Mouse (Mus musculus) stomach, postnatal 0 days (tissue): ENCODE results near the gene Oxa1l. TPM values are rescaled to one million over a fixed set of nuclear protein-coding genes. Genes with fewer than 3 reads are reported as not detected.
A peak's percentile ranks its signal among the peaks of the same experiment; 100 is the strongest.

ENCODE experiments used
- ATAC-seq: fragments of 200-750 bp; cut with Nextera tagmentation; 2 replicates; pipeline ENCODE4 v1.8.0; 2017; ENCODE audit not compliant: low FRiP score, low TSS enrichment
- DNase-seq: peaks from one replicate; pipeline ENCODE4 v3.0.0-alpha.2; 2016; ENCODE audit warnings: low spot score
- H3K27ac ChIP-seq: fragments of 300-500 bp; sonication (generic); replicated peaks from 2 replicates; pipeline ENCODE4 v1.5.1; 2014; ENCODE audit warnings: mild to moderate bottlenecking, control low read depth
- H3K27me3 ChIP-seq: fragments of 300-500 bp; sonication (generic); 2 replicates; pipeline ENCODE4 v1.6.1; 2014; ENCODE audit warnings: low read length; ENCODE audit not compliant: control insufficient read depth, insufficient read depth
- H3K36me3 ChIP-seq: fragments of 300-500 bp; sonication (generic); 2 replicates; pipeline ENCODE4 v1.6.1; 2014; ENCODE audit warnings: low read length, mixed read lengths; ENCODE audit not compliant: control insufficient read depth, insufficient read depth
- H3K4me1 ChIP-seq: fragments of 300-500 bp; sonication (generic); replicated peaks from 2 replicates; pipeline ENCODE4 v1.6.1; 2014; ENCODE audit warnings: antibody characterized with exemption; ENCODE audit not compliant: control insufficient read depth, insufficient read depth
- H3K4me2 ChIP-seq: fragments of 300-500 bp; sonication (generic); replicated peaks from 2 replicates; pipeline ENCODE4 v1.6.1; 2014; ENCODE audit warnings: low read depth, mild to moderate bottlenecking, control low read depth, moderate library complexity
- H3K4me3 ChIP-seq: fragments of 300-500 bp; sonication (generic); 2 replicates; pipeline ENCODE4 v1.5.1; 2014; ENCODE audit warnings: low read depth, low read length, control low read depth
- H3K9ac ChIP-seq: fragments of 300-500 bp; sonication (generic); 2 replicates; pipeline ENCODE4 v1.6.1; 2014; ENCODE audit warnings: mild to moderate bottlenecking, low read length, control low read depth, mixed read lengths
- H3K9me3 ChIP-seq: fragments of 300-500 bp; sonication (generic); 2 replicates; pipeline ENCODE4 v1.6.1; 2016; ENCODE audit warnings: low read length; ENCODE audit not compliant: control insufficient read depth
- CTCF ChIP-seq: IDR thresholded peaks from 2 replicates; pipeline ENCODE4 v1.5.1; 2016; ENCODE audit warnings: antibody characterized with exemption, low read depth, mild to moderate bottlenecking, moderate library complexity
- EP300 ChIP-seq: optimal IDR thresholded peaks from 2 replicates; pipeline ENCODE3; 2016; ENCODE audit warnings: antibody characterized with exemption
- WGBS: fragments of 180-500 bp; shearing (Covaris S2); extraction: QIAGEN DNeasy Blood & Tissue Kit; methylation state at CpG from one replicate; pipeline ENCODE4 v1.1.7; 2014; 5-methylcytosine and 5-hydroxymethylcytosine counted together
- polyA plus RNA-seq: library from polyadenylated mRNA; unstranded; fragments of >200 nt; fragmentation: Nextera tagmentation; extraction: Ambion mirVana; gene quantifications from 2 replicates; pipeline ENCODE4 v1.2.1, GENCODE M21; 2015

Gene Oxa1l
- 30.5 and 31.7 TPM in 2 replicates for polyA plus RNA-seq

DNA sequence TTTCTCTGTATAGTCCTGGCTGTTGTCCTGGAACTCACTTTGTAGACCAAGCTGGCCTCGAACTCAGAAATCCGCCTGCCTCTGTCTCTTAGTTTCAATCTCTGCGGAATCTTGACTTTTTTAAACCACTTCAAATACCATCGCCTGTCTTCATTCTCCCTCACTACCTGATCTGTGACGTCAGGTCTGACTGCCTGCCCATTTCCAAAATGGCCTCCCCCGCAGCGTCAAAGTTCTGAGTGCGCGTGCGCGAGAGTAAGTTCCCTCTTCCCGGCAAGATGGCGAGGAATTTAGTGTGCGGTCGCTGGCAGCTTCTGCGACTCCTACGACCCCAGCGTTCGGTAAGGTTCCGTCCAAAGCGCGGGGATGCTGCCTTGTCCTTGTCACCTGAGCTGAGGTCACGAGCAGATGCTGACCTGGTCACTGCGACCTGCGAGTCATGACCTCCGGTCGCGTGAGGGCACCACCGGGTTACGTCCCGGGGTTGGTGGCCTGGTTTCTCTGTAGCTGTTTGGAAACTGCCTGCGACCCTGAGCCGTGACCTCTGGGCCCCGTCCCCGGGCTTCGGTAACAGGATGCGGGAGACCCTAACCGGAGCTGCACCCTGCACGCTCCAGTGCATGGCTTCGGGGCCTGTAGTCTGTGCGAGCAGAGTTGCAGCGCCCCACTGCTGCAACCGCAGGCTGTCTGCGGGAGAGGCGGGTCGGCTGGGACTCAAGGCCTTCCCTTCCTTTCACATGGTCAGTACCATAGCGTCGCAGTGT is at the start of gene Oxa1l:
Gene Oxa1l (plus strand): TSS at position 258 of the 764 bp plus-strand sequence.
- Histone ChIP-seq H3K27me3 (no peaks in the 10 kb centered on the region), H3K4me2 (peak within 1 kb of the TSS; percentile 68), H3K9me3 (no peaks in the 10 kb centered on the region), H3K36me3 (0 out of 2 replicates have a peak, but pooled peaks cover 7% of the 10 kb centered on the region), H3K9ac (peak within 1 kb of the TSS; percentile 94), H3K27ac (peak within 1 kb of the TSS; percentile 84), H3K4me3 (peak within 1 kb of the TSS; percentile 89), H3K4me1 (no peaks in the 10 kb centered on the region)
- under 1% methylated on average over 48 of the region's 48 CpGs for WGBS
- ATAC-seq, result peak; percentile 84
- DNase-seq, result peak; percentile 93
- TF ChIP-seq EP300 (no peak), CTCF (peak; percentile 58)

- H3K4me2 ChIP-seq, result no peak overlapping the region
- no peak overlapping the region for H3K9ac ChIP-seq
- H3K36me3 ChIP-seq, result no peaks in the 10 kb centered on the region
- no peak for DNase-seq
- H3K4me1 ChIP-seq, result no peaks in the 10 kb centered on the region
- H3K27ac ChIP-seq, result no peak overlapping the region
- no peaks in the 10 kb centered on the region for H3K27me3 ChIP-seq
- WGBS, result 27% methylated on average over 3 of the region's 3 CpGs
- ATAC-seq, result no peak
- no peak overlapping the region for H3K4me3 ChIP-seq
- no peaks in the 10 kb centered on the region for H3K9me3 ChIP-seq
- TF ChIP-seq EP300, result no peak
- no peak for TF ChIP-seq CTCF
Measured at GRCm38 (mm10) chr14:54311763-54312162, 48.9 kb upstream of the Oxa1l start.

- H3K27me3 ChIP-seq, result no peaks in the 10 kb centered on the region
- WGBS, result 68% methylated on average over 18 of the region's 18 CpGs
- H3K9ac ChIP-seq, result no peak overlapping the region
- H3K4me2 ChIP-seq, result no peak overlapping the region
- H3K4me1 ChIP-seq, result no peaks in the 10 kb centered on the region
- ATAC-seq (no peak), DNase-seq (no peak)
- TF ChIP-seq EP300 (no peak), CTCF (no peak)
- no peak overlapping the region for H3K27ac ChIP-seq
- no peaks in the 10 kb centered on the region for H3K36me3 ChIP-seq
- H3K9me3 ChIP-seq, result no peaks in the 10 kb centered on the region
- no peak overlapping the region for H3K4me3 ChIP-seq
Measured at GRCm38 (mm10) chr14:54321556-54322376, 38.9 kb upstream of the Oxa1l start.

DNA sequence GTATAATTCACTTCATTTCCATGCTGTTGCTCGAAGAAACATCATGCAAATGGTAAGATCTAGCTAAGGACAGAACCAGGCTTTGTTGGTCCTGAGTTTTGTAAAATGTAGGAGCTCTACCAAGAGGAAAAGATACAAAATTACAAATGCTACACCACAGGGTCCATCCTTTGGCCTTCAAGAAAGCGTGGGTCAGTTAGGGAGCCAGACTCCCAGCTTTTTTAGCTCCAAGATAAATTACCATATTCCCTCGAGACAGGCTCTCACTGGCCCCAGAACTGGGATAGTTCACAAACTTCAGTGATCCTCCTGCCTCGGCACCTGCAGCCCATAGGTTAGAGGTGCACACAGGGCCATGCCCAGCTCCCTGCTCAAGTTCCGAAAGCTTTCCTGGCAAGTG is 36.1 kb upstream of the Oxa1l start:
- Histone ChIP-seq H3K4me1 (no peaks in the 10 kb centered on the region), H3K9me3 (no peaks in the 10 kb centered on the region), H3K27ac (no peak overlapping the region), H3K9ac (no peak overlapping the region), H3K27me3 (no peaks in the 10 kb centered on the region), H3K36me3 (no peaks in the 10 kb centered on the region), H3K4me3 (no peak overlapping the region), H3K4me2 (no peak overlapping the region)
- DNase-seq (no peak), ATAC-seq (no peak)
- TF ChIP-seq CTCF (no peak), EP300 (no peak)
- 61% methylated on average over 5 of the region's 5 CpGs for WGBS

GRCm38 (mm10) chr14:54328548-54328947 is 32.1 kb upstream of the Oxa1l start:
- no peak overlapping the region for H3K4me3 ChIP-seq
- no peak for ATAC-seq
- no peak overlapping the region for H3K4me2 ChIP-seq
- H3K36me3 ChIP-seq, result no peaks in the 10 kb centered on the region
- no peak for DNase-seq
- no peak for TF ChIP-seq EP300
- TF ChIP-seq CTCF, result peak; percentile 62
- no peaks in the 10 kb centered on the region for H3K27me3 ChIP-seq
- no peak overlapping the region for H3K27ac ChIP-seq
- no peaks in the 10 kb centered on the region for H3K9me3 ChIP-seq
- H3K9ac ChIP-seq, result no peak overlapping the region
- 77% methylated on average over 2 of the region's 2 CpGs for WGBS
- H3K4me1 ChIP-seq, result no peaks in the 10 kb centered on the region

DNA sequence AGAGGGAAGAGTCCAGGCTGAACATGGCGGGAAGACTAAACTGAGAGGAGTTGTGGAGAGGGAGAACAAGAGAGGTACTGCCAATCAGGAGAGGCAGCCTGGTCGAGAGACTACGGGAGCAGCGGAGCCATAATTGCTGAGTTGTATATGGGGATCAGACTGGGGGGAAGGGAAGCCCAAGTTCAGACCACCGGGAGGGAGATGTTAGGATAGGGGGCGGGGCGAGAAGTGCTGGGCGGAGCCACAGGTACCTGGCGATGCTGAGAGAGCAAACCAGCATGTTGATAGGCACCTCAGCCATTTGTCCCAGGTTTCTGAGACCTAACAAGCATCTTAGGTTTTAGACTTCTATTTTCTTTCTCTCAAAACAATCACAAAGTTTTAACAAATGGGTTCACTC is 31.4 kb upstream of the Oxa1l start:
- H3K4me2 ChIP-seq, result no peak overlapping the region
- H3K27me3 ChIP-seq, result no peaks in the 10 kb centered on the region
- WGBS, result 27% methylated on average over 9 of the region's 9 CpGs
- DNase-seq (no peak), ATAC-seq (no peak)
- H3K36me3 ChIP-seq, result no peaks in the 10 kb centered on the region
- no peaks in the 10 kb centered on the region for H3K9me3 ChIP-seq
- H3K27ac ChIP-seq, result no peak overlapping the region
- H3K4me1 ChIP-seq, result no peaks in the 10 kb centered on the region
- no peak overlapping the region for H3K9ac ChIP-seq
- no peak for TF ChIP-seq EP300
- no peak for TF ChIP-seq CTCF
- no peak overlapping the region for H3K4me3 ChIP-seq
